In genomic region chr4:96789905-96790304, GRCm38 (mm10) we compare ENCODE assay signal across 27 mouse cellular contexts. TPM values are rescaled to one million over a fixed set of nuclear protein-coding genes. Genes with fewer than 3 reads are reported as not detected.
DNase-seq lines count a peak whose midpoint lies in the region; ATAC-seq lines count a peak whose summit lies in the region.
"Had no signal": no experiment of that assay in that cellular context is flagged by ENCODE, and none has a peak within 500 bp of the region (broad histone marks: within the 10 kb centered on the region; RNA-seq: fewer than 3 reads in every experiment).

No protein-coding gene starts in this region.

- H3K27ac ChIP-seq in embryonic facial prominence, embryonic 14.5 days (replicated peaks; ENCODE audit: low read depth, low read length): no peak overlapping the region
- no peak overlapping the region for H3K27ac ChIP-seq in embryonic facial prominence, embryonic 10.5 days (replicated peaks)
- no peak overlapping the region for H3K27ac ChIP-seq in neural tube, embryonic 15.5 days (replicated peaks)
- H3K27ac ChIP-seq: embryonic facial prominence, embryonic 13.5 days; forebrain, embryonic 10.5 days; heart, adult 2 months; heart, embryonic 15.5 days; hindbrain, embryonic 10.5 days; hindbrain, embryonic 14.5 days; intestine, embryonic 15.5 days had no signal

- 39% methylated on average over 3 of the region's 3 CpGs for WGBS in embryonic facial prominence, embryonic 14.5 days
- 73% methylated on average over 3 of the region's 3 CpGs for WGBS in embryonic facial prominence, embryonic 10.5 days
- 40% methylated on average over 3 of the region's 3 CpGs for WGBS in neural tube, embryonic 15.5 days

- peak; percentile 20 for DNase-seq in embryonic facial prominence, embryonic 14.5 days (ENCODE audit: low spot score)
- no peak for DNase-seq in embryonic facial prominence, embryonic 10.5 days (ENCODE audit: low spot score)
- peak; percentile 12 for DNase-seq in 3T3-L1 (ENCODE audit: low read depth, low spot score)
- DNase-seq in fibroblast of lung, adult 2 months (ENCODE audit: low read depth): peak; percentile 16
- no peak for DNase-seq in spleen, postnatal 36 days (ENCODE audit: low spot score in 2 of 2)
- no peak for DNase-seq in urinary bladder, adult 18-20 months (ENCODE audit: low spot score in 2 of 2)
- DNase-seq: adrenal gland, adult 2 months; adrenal gland, postnatal 25 days; cerebellum, adult 11 months; cerebellum, adult 8-10 months; cerebellum, postnatal 25 days; gastrocnemius, postnatal 14 days; heart, adult 2 months; heart, postnatal 14 days had no signal

- 0 out of 2 replicates have a peak, but pooled peaks cover 3% of the 10 kb centered on the region for H3K4me1 ChIP-seq in embryonic facial prominence, embryonic 14.5 days (ENCODE audit: control insufficient read depth, insufficient read depth, low read length)
- H3K4me1 ChIP-seq in embryonic facial prominence, embryonic 10.5 days: peaks cover 6% of the 10 kb centered on the region
- H3K4me1 ChIP-seq in neural tube, embryonic 15.5 days: no peaks in the 10 kb centered on the region
- H3K4me1 ChIP-seq: embryonic facial prominence, embryonic 13.5 days; heart, embryonic 15.5 days; intestine, embryonic 15.5 days had no signal

- H3K9me3 ChIP-seq in embryonic facial prominence, embryonic 14.5 days (ENCODE audit: control insufficient read depth, low read length): no peaks in the 10 kb centered on the region
- H3K9me3 ChIP-seq in embryonic facial prominence, embryonic 10.5 days: no peaks in the 10 kb centered on the region
- no peaks in the 10 kb centered on the region for H3K9me3 ChIP-seq in neural tube, embryonic 15.5 days (replicated peaks)
- H3K9me3 ChIP-seq: embryonic facial prominence, embryonic 13.5 days; forebrain, embryonic 10.5 days; heart, embryonic 15.5 days; hindbrain, embryonic 10.5 days; intestine, embryonic 15.5 days had no signal

- no peak for ATAC-seq in embryonic facial prominence, embryonic 14.5 days (ENCODE audit: low read depth)
- peak; percentile 83 for ATAC-seq in neural tube, embryonic 15.5 days (ENCODE audit: low FRiP score)
- ATAC-seq: forebrain, embryonic 14.5 days; intestine, embryonic 15.5 days had no signal

- H3K4me2 ChIP-seq in embryonic facial prominence, embryonic 14.5 days (ENCODE audit: low read depth, low read length): no peak overlapping the region
- H3K4me2 ChIP-seq in neural tube, embryonic 15.5 days: no peak overlapping the region
- H3K4me2 ChIP-seq: embryonic facial prominence, embryonic 13.5 days; heart, embryonic 11.5 days; heart, embryonic 15.5 days; hindbrain, embryonic 14.5 days; intestine, embryonic 15.5 days had no signal

- no peak overlapping the region for H3K4me3 ChIP-seq in embryonic facial prominence, embryonic 14.5 days (ENCODE audit: low read depth, low read length)
- H3K4me3 ChIP-seq in embryonic facial prominence, embryonic 10.5 days: no peak overlapping the region
- H3K4me3 ChIP-seq in neural tube, embryonic 15.5 days (replicated peaks): no peak overlapping the region
- H3K4me3 ChIP-seq: embryonic facial prominence, embryonic 13.5 days; forebrain, embryonic 10.5 days; heart, adult 2 months; heart, embryonic 15.5 days; hindbrain, embryonic 10.5 days; intestine, embryonic 15.5 days had no signal

- H3K27me3 ChIP-seq in embryonic facial prominence, embryonic 14.5 days (replicated peaks; ENCODE audit: control insufficient read depth, insufficient read depth, low read length): no peaks in the 10 kb centered on the region
- no peaks in the 10 kb centered on the region for H3K27me3 ChIP-seq in embryonic facial prominence, embryonic 10.5 days (replicated peaks; ENCODE audit: low read depth, poor library complexity, severe bottlenecking)
- no peaks in the 10 kb centered on the region for H3K27me3 ChIP-seq in neural tube, embryonic 15.5 days (replicated peaks)
- H3K27me3 ChIP-seq: embryonic facial prominence, embryonic 13.5 days; heart, embryonic 15.5 days; intestine, embryonic 15.5 days had no signal

- H3K9ac ChIP-seq in embryonic facial prominence, embryonic 14.5 days (ENCODE audit: low read depth, low read length): no peak overlapping the region
- H3K9ac ChIP-seq in neural tube, embryonic 15.5 days (replicated peaks): no peak overlapping the region
- H3K9ac ChIP-seq: embryonic facial prominence, embryonic 13.5 days; heart, embryonic 15.5 days; hindbrain, embryonic 14.5 days; intestine, embryonic 15.5 days had no signal

- H3K36me3 ChIP-seq in embryonic facial prominence, embryonic 14.5 days (ENCODE audit: control insufficient read depth, insufficient read depth, low read length): no peaks in the 10 kb centered on the region
- H3K36me3 ChIP-seq in embryonic facial prominence, embryonic 10.5 days (replicated peaks): no peaks in the 10 kb centered on the region
- H3K36me3 ChIP-seq in neural tube, embryonic 15.5 days: no peaks in the 10 kb centered on the region
- H3K36me3 ChIP-seq: embryonic facial prominence, embryonic 13.5 days; forebrain, embryonic 10.5 days; heart, embryonic 15.5 days; hindbrain, embryonic 10.5 days; intestine, embryonic 15.5 days had no signal

RNA-seq across cellular contexts. Expression of gene Gm12695, which starts 4.9 kb away (rescaled TPM):
- 0.32 TPM in 1 of 2 replicates, not detected in the other for polyA plus RNA-seq in embryonic facial prominence, embryonic 14.5 days (2014; fragmentation: Nextera tagmentation; extraction: Ambion mirVana)
- not detected in 2 replicates for polyA plus RNA-seq in embryonic facial prominence, embryonic 10.5 days (2016; fragmentation: Nextera tagmentation; extraction: Ambion mirVana)
- polyA plus RNA-seq in neural tube, embryonic 15.5 days (2015; fragmentation: Nextera tagmentation; extraction: Ambion mirVana): not detected in 2 replicates
- polyA plus RNA-seq: adrenal gland, adult 2 months; brain, embryonic 14.5 days; C2C12; cortical plate, adult 2 months; embryonic facial prominence, embryonic 13.5 days; forebrain, embryonic 10.5 days; forebrain, embryonic 14.5 days; gonadal fat pad, adult 2 months; heart, embryonic 11.5 days; heart, embryonic 15.5 days; hindbrain, embryonic 10.5 days; hindbrain, embryonic 14.5 days; intestine, embryonic 15.5 days had no signal

Comparison
In these comparisons a context has a peak if more than half of its experiments do, and no peak if none do; other contexts are left out.
1. DNase-seq: peak in embryonic facial prominence, embryonic 14.5 days (single experiment), 3T3-L1 (single experiment) and fibroblast of lung, adult 2 months (single experiment); none in embryonic facial prominence, embryonic 10.5 days (single experiment), spleen, postnatal 36 days (0 of 2) and urinary bladder, adult 18-20 months (0 of 2).